Mouse (Mus musculus): ENCODE measurements at regions not wholly inside any gene's neighbourhood (a gene's known extent, or its start where the extent isn't known, plus 50 kb on each side); places are given as distances from the start of the nearest gene placed in this dataset.

GRCm38 (mm10) chr12:112363349-112363748, 125.9 kb upstream of the A530016L24Rik start:
- DNase-seq (ENCODE audit: low read depth, low spot score), result no peak
- Histone ChIP-seq H3K4me3 (ENCODE audit: insufficient read depth in 1 of 2, low read depth in 1 of 2, low read length in 2 of 2, poor library complexity in 1 of 2, severe bottlenecking in 1 of 2) (no peak overlapping the region), H3K9me3 (ENCODE audit: control insufficient read depth, insufficient read depth, low read depth, low read length) (no peaks in the 10 kb centered on the region), H3K4me1 (ENCODE audit: control insufficient read depth in 2 of 2, insufficient read depth in 2 of 2, low read length in 2 of 2, poor library complexity in 1 of 2) (no peaks in the 10 kb centered on the region), H3K36me3 (ENCODE audit: control insufficient read depth, insufficient read depth, low read length, poor library complexity, severe bottlenecking) (no peaks in the 10 kb centered on the region), H3K27ac (ENCODE audit: insufficient read depth, low read depth, low read length, poor library complexity, severe bottlenecking) (no peak overlapping the region), H3K9ac (ENCODE audit: insufficient read depth, low read depth, low read length, poor library complexity, severe bottlenecking) (no peak overlapping the region)
- in situ Hi-C loops (cut with MboI; ENCODE audit: low sequenced_read_pairs in 2 of 2, unreplicated experiment in 2 of 2), result no loop called here
- TF ChIP-seq ZNF384 (IDR thresholded peaks at IDR 0.05; ENCODE audit: low read depth, low read length) (no peak), HCFC1 (IDR thresholded peaks at IDR 0.05; ENCODE audit: borderline replicate concordance, insufficient read depth, low read length) (no peak), CHD2 (IDR thresholded peaks at IDR 0.05; ENCODE audit: low read depth, low read length) (no peak), MAFK (IDR thresholded peaks at IDR 0.05; ENCODE audit: insufficient read depth, low read depth, low read length) (no peak), ZC3H11A (IDR thresholded peaks at IDR 0.05; ENCODE audit: borderline replicate concordance, low read depth, low read length) (no peak)

- Histone ChIP-seq H3K4me1 (ENCODE audit: control insufficient read depth in 2 of 2, insufficient read depth in 2 of 2, low read length in 2 of 2, poor library complexity in 1 of 2) (no peaks in the 10 kb centered on the region), H3K36me3 (ENCODE audit: control insufficient read depth, insufficient read depth, low read length, poor library complexity, severe bottlenecking) (no peaks in the 10 kb centered on the region), H3K9ac (ENCODE audit: insufficient read depth, low read depth, low read length, poor library complexity, severe bottlenecking) (no peak overlapping the region), H3K9me3 (ENCODE audit: control insufficient read depth, insufficient read depth, low read depth, low read length) (no peaks in the 10 kb centered on the region), H3K27ac (ENCODE audit: insufficient read depth, low read depth, low read length, poor library complexity, severe bottlenecking) (no peak overlapping the region), H3K4me3 (ENCODE audit: insufficient read depth in 1 of 2, low read depth in 1 of 2, low read length in 2 of 2, poor library complexity in 1 of 2, severe bottlenecking in 1 of 2) (no peak overlapping the region)
- in situ Hi-C loops (cut with MboI; ENCODE audit: low sequenced_read_pairs in 2 of 2, unreplicated experiment in 2 of 2), result no loop called here
- no peak for TF ChIP-seq ZC3H11A (IDR thresholded peaks at IDR 0.05; ENCODE audit: borderline replicate concordance, low read depth, low read length)
- no peak for TF ChIP-seq HCFC1 (IDR thresholded peaks at IDR 0.05; ENCODE audit: borderline replicate concordance, insufficient read depth, low read length)
- TF ChIP-seq CHD2 (IDR thresholded peaks at IDR 0.05; ENCODE audit: low read depth, low read length), result no peak
- no peak for TF ChIP-seq MAFK (IDR thresholded peaks at IDR 0.05; ENCODE audit: insufficient read depth, low read depth, low read length)
- no peak for TF ChIP-seq ZNF384 (IDR thresholded peaks at IDR 0.05; ENCODE audit: low read depth, low read length)
- no peak for DNase-seq (ENCODE audit: low read depth, low spot score)
Observed at GRCm38 (mm10) chr12:112367221-112367620, 122.0 kb upstream of the A530016L24Rik start.

DNA sequence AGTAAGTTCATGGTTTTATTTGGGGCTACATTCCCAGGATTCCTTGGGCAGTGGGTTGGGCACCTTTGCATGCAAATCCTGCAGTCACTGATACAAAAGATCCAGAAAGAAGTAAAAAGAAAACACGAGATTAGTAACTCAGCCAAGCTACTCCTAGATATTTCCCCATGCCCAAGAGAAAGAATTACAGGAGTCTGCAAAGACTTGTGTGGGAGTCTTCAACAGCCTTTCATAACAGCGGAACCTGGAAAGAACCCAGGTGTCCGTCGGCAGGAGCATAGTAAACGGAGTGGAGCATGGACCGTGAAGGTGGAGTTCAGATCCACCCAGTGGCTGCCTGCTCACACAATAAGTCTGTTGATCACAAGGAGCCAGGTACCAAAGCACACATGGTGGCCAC, 121.1 kb upstream of the A530016L24Rik start:
- no peaks in the 10 kb centered on the region for H3K36me3 ChIP-seq (ENCODE audit: control insufficient read depth, insufficient read depth, low read length, poor library complexity, severe bottlenecking)
- TF ChIP-seq CHD2 (IDR thresholded peaks at IDR 0.05; ENCODE audit: low read depth, low read length) (no peak), HCFC1 (IDR thresholded peaks at IDR 0.05; ENCODE audit: borderline replicate concordance, insufficient read depth, low read length) (no peak), ZC3H11A (IDR thresholded peaks at IDR 0.05; ENCODE audit: borderline replicate concordance, low read depth, low read length) (no peak), MAFK (IDR thresholded peaks at IDR 0.05; ENCODE audit: insufficient read depth, low read depth, low read length) (no peak), ZNF384 (IDR thresholded peaks at IDR 0.05; ENCODE audit: low read depth, low read length) (no peak)
- no peak overlapping the region for H3K9ac ChIP-seq (ENCODE audit: insufficient read depth, low read depth, low read length, poor library complexity, severe bottlenecking)
- H3K4me1 ChIP-seq (ENCODE audit: control insufficient read depth in 2 of 2, insufficient read depth in 2 of 2, low read length in 2 of 2, poor library complexity in 1 of 2), result no peaks in the 10 kb centered on the region
- H3K9me3 ChIP-seq (ENCODE audit: control insufficient read depth, insufficient read depth, low read depth, low read length), result no peaks in the 10 kb centered on the region
- DNase-seq (ENCODE audit: low read depth, low spot score), result no peak
- no peak overlapping the region for H3K27ac ChIP-seq (ENCODE audit: insufficient read depth, low read depth, low read length, poor library complexity, severe bottlenecking)
- in situ Hi-C loops (cut with MboI; ENCODE audit: low sequenced_read_pairs in 2 of 2, unreplicated experiment in 2 of 2), result no loop called here
- H3K4me3 ChIP-seq (ENCODE audit: insufficient read depth in 1 of 2, low read depth in 1 of 2, low read length in 2 of 2, poor library complexity in 1 of 2, severe bottlenecking in 1 of 2), result no peak overlapping the region

DNA sequence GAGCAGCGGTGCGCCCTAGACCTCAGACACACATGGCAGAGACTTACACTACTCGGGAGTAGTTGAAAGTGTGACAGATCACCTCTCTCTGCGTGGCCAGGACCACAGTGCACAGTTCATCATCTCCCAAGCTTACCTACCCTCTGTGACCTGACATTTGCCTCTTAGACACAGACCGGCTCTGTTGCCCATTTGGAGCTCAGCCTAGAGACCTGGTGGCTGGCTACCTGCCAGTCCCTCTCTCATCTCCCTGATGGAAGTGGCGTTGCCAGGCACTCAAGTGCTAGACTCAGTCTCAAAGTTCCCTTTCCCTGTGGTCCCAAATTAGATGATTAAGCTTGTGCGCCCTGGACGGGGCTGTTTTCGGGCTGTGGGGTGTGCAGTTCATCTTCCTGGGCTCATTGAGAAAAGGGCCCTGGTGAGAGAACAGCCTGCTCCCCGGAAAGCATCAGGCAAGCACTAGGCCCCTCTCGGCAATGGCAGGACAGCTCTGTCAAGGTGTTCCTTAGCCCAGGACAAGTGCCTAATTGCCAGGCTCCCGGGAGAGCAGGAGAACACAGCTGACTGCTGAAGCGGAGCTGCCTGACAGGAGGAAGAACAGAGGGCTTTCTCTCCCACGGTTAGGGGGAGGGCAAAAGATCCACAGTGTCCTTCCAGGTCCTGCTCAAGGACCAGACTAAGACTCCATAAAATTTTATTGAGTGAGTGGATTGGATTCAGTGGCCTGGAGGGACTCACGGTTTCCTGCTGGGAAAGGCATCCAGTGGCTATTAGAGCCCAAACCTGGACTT, 119.5 kb upstream of the A530016L24Rik start:
- Histone ChIP-seq H3K9ac (ENCODE audit: insufficient read depth, low read depth, low read length, poor library complexity, severe bottlenecking) (no peak overlapping the region), H3K4me1 (ENCODE audit: control insufficient read depth in 2 of 2, insufficient read depth in 2 of 2, low read length in 2 of 2, poor library complexity in 1 of 2) (no peaks in the 10 kb centered on the region), H3K4me3 (ENCODE audit: insufficient read depth in 1 of 2, low read depth in 1 of 2, low read length in 2 of 2, poor library complexity in 1 of 2, severe bottlenecking in 1 of 2) (no peak overlapping the region), H3K9me3 (ENCODE audit: control insufficient read depth, insufficient read depth, low read depth, low read length) (no peaks in the 10 kb centered on the region), H3K27ac (ENCODE audit: insufficient read depth, low read depth, low read length, poor library complexity, severe bottlenecking) (no peak overlapping the region), H3K36me3 (ENCODE audit: control insufficient read depth, insufficient read depth, low read length, poor library complexity, severe bottlenecking) (no peaks in the 10 kb centered on the region)
- no peak for TF ChIP-seq HCFC1 (IDR thresholded peaks at IDR 0.05; ENCODE audit: borderline replicate concordance, insufficient read depth, low read length)
- TF ChIP-seq MAFK (IDR thresholded peaks at IDR 0.05; ENCODE audit: insufficient read depth, low read depth, low read length), result no peak
- TF ChIP-seq ZNF384 (IDR thresholded peaks at IDR 0.05; ENCODE audit: low read depth, low read length), result no peak
- no peak for TF ChIP-seq ZC3H11A (IDR thresholded peaks at IDR 0.05; ENCODE audit: borderline replicate concordance, low read depth, low read length)
- TF ChIP-seq CHD2 (IDR thresholded peaks at IDR 0.05; ENCODE audit: low read depth, low read length), result no peak
- no peak for DNase-seq (ENCODE audit: low read depth, low spot score)
- in situ Hi-C loops (cut with MboI; ENCODE audit: low sequenced_read_pairs in 2 of 2, unreplicated experiment in 2 of 2), result no loop called here

Measured in ES-E14 (cell line).